Mouse (Mus musculus) MEL (cell line): ENCODE measurements around the gene Klhl5. TPM values are rescaled to one million over a fixed set of nuclear protein-coding genes. Genes with fewer than 3 reads are reported as not detected.

Experiments
- DNase-seq: peaks from one replicate; pipeline ENCODE4 v3.0.0; 2011; ENCODE audit warnings: low read depth, low spot score
- H3K27ac ChIP-seq: 2 replicates; pipeline ENCODE4 v1.5.1; 2012; ENCODE audit warnings: low read depth, mild to moderate bottlenecking, control low read depth, low read length, moderate library complexity; ENCODE audit not compliant: control insufficient read depth
- H3K27me3 ChIP-seq, 2 experiments: fragments of 150-350 bp in 1 of 2; sonication (generic) in 1 of 2; 2 replicates each; pipeline ENCODE4 v1.6.1; 2012; ENCODE audit warnings: low read length in 2 of 2, mild to moderate bottlenecking in 2 of 2, improper control_type of control experiment in 1 of 2, moderate library complexity in 1 of 2; ENCODE audit not compliant: insufficient read depth in 2 of 2, control insufficient read depth in 1 of 2
- H3K36me3 ChIP-seq, 2 experiments: 2 replicates each; pipeline ENCODE4 v1.6.1; 2012 to 2014; ENCODE audit warnings: low read length in 2 of 2, improper control_type of control experiment in 1 of 2, inconsistent platforms in 1 of 2, mild to moderate bottlenecking in 1 of 2; ENCODE audit not compliant: insufficient read depth in 2 of 2, control insufficient read depth in 1 of 2
- H3K4me1 ChIP-seq, 2 experiments: fragments of 150-350 bp in 1 of 2; sonication (generic) in 1 of 2; 2 replicates each; pipeline ENCODE4 v1.6.1; 2012; ENCODE audit warnings: low read length in 2 of 2, improper control_type of control experiment in 1 of 2, mild to moderate bottlenecking in 1 of 2; ENCODE audit not compliant: insufficient read depth in 2 of 2, control insufficient read depth in 1 of 2
- H3K4me3 ChIP-seq, 2 experiments: fragments of 150-350 bp in 1 of 2; sonication (generic) in 1 of 2; 2 replicates each; pipeline ENCODE4 v1.5.1; 2012; ENCODE audit warnings: low read depth in 2 of 2, low read length in 2 of 2, mild to moderate bottlenecking in 2 of 2, moderate library complexity in 2 of 2, control low read depth in 1 of 2, improper control_type of control experiment in 1 of 2; ENCODE audit not compliant: control insufficient read depth in 1 of 2, insufficient read depth in 1 of 2
- H3K79me2 ChIP-seq: 2 replicates; pipeline ENCODE4 v1.6.1; 2012; ENCODE audit warnings: mild to moderate bottlenecking, low read length, moderate library complexity; ENCODE audit not compliant: control insufficient read depth, poor library complexity, insufficient read depth
- H3K9ac ChIP-seq: 2 replicates; pipeline ENCODE4 v1.6.1; 2012; ENCODE audit warnings: low read depth, mild to moderate bottlenecking, control low read depth, low read length, moderate library complexity; ENCODE audit not compliant: control insufficient read depth, poor library complexity, severe bottlenecking
- H3K9me3 ChIP-seq: fragments of 150-350 bp; sonication (generic); replicated peaks from 2 replicates; pipeline ENCODE4 v1.6.1; 2012; ENCODE audit warnings: mild to moderate bottlenecking, low read length, improper control_type of control experiment, moderate library complexity; ENCODE audit not compliant: insufficient read depth
- BHLHE40 ChIP-seq: IDR thresholded peaks from 2 replicates; pipeline ENCODE4 v1.6.1; 2012; ENCODE audit warnings: low read depth, mild to moderate bottlenecking, inconsistent platforms, low read length, improper control_type of control experiment, borderline replicate concordance
- CTCF ChIP-seq, 3 experiments: IDR thresholded peaks in 2 of 3; conservative IDR thresholded peaks in 1 of 3; 2 replicates each; pipeline ENCODE4 v1.5.1; 2011 to 2012; ENCODE audit warnings: low read length in 3 of 3, low read depth in 2 of 3, mild to moderate bottlenecking in 2 of 3, improper control_type of control experiment in 1 of 3, inconsistent platforms in 1 of 3, mixed read lengths in 1 of 3, moderate library complexity in 1 of 3; ENCODE audit not compliant: control insufficient read depth in 1 of 3, insufficient read depth in 1 of 3, poor library complexity in 1 of 3, severe bottlenecking in 1 of 3
- E2F4 ChIP-seq: IDR thresholded peaks from 2 replicates; pipeline ENCODE4 v1.6.1; 2011; ENCODE audit warnings: low read depth, low read length, improper control_type of control experiment, borderline replicate concordance
- ELF1 ChIP-seq: IDR thresholded peaks from 2 replicates; pipeline ENCODE4 v1.6.1; 2014; ENCODE audit warnings: low read depth, mild to moderate bottlenecking, inconsistent platforms, low read length, improper control_type of control experiment, moderate library complexity
- ETS1 ChIP-seq: IDR thresholded peaks from 2 replicates; pipeline ENCODE4 v1.6.1; 2012; ENCODE audit warnings: low read depth, mild to moderate bottlenecking, inconsistent platforms, low read length, improper control_type of control experiment, moderate library complexity
- GATA1 ChIP-seq: IDR thresholded peaks from 2 replicates; pipeline ENCODE4 v1.6.1; 2011; ENCODE audit warnings: low read depth, low read length, improper control_type of control experiment
- HCFC1 ChIP-seq: IDR thresholded peaks from 2 replicates; pipeline ENCODE4 v1.6.1; 2012; ENCODE audit warnings: low read depth, mild to moderate bottlenecking, inconsistent platforms, low read length, improper control_type of control experiment, moderate library complexity
- KAT2A ChIP-seq: conservative IDR thresholded peaks from 2 replicates; pipeline ENCODE4 v1.6.1; 2012; ENCODE audit warnings: low read depth, low read length, improper control_type of control experiment, inconsistent platforms
- MAX ChIP-seq: IDR thresholded peaks from 2 replicates; pipeline ENCODE4 v1.6.1; 2011; ENCODE audit warnings: low read length, improper control_type of control experiment
- MAZ ChIP-seq: IDR thresholded peaks from 2 replicates; pipeline ENCODE4 v1.6.1; 2012; ENCODE audit warnings: low read depth, mild to moderate bottlenecking, inconsistent platforms, low read length, improper control_type of control experiment
- MEF2A ChIP-seq: IDR thresholded peaks from 2 replicates; pipeline ENCODE4 v1.6.1; 2014; ENCODE audit warnings: low read depth, mild to moderate bottlenecking, inconsistent platforms, low read length, improper control_type of control experiment; ENCODE audit not compliant: poor library complexity, insufficient replicate concordance, severe bottlenecking; ENCODE audit errors: extremely low read depth
- MXI1 ChIP-seq: IDR thresholded peaks from 2 replicates; pipeline ENCODE4 v1.6.1; 2011; ENCODE audit warnings: mild to moderate bottlenecking, low read depth, low read length, improper control_type of control experiment
- MYB ChIP-seq: IDR thresholded peaks from 2 replicates; pipeline ENCODE4 v1.6.1; 2011; ENCODE audit warnings: mild to moderate bottlenecking, low read depth, low read length, improper control_type of control experiment
- MYC ChIP-seq: IDR thresholded peaks from 2 replicates; pipeline ENCODE4 v1.6.1; 2011; ENCODE audit warnings: low read depth, mild to moderate bottlenecking, low read length, improper control_type of control experiment, moderate library complexity
- NELFE ChIP-seq: IDR thresholded peaks from 2 replicates; pipeline ENCODE4 v1.6.1; 2011; ENCODE audit warnings: low read depth, low read length, improper control_type of control experiment
- POLR2A ChIP-seq, 2 experiments: IDR thresholded peaks; 2 replicates each; pipeline ENCODE4 v1.6.1; 2011 to 2012; ENCODE audit warnings: low read length in 2 of 2, mild to moderate bottlenecking in 2 of 2, control low read depth in 1 of 2, improper control_type of control experiment in 1 of 2, low read depth in 1 of 2, moderate library complexity in 1 of 2; ENCODE audit not compliant: control insufficient read depth in 1 of 2, insufficient read depth in 1 of 2, poor library complexity in 1 of 2
- POLR2AphosphoS2 ChIP-seq: IDR thresholded peaks from 2 replicates; pipeline ENCODE4 v1.6.1; 2011; ENCODE audit warnings: low read length, improper control_type of control experiment
- RCOR1 ChIP-seq: IDR thresholded peaks from 2 replicates; pipeline ENCODE4 v1.6.1; 2012; ENCODE audit warnings: low read depth, mild to moderate bottlenecking, inconsistent platforms, low read length, improper control_type of control experiment
- SIN3A ChIP-seq: IDR thresholded peaks from 2 replicates; pipeline ENCODE4 v1.6.1; 2012; ENCODE audit warnings: low read length, improper control_type of control experiment, inconsistent platforms
- SMC3 ChIP-seq: IDR thresholded peaks from 2 replicates; pipeline ENCODE4 v1.6.1; 2011; ENCODE audit warnings: low read depth, low read length, improper control_type of control experiment
- TAL1 ChIP-seq: IDR thresholded peaks from 2 replicates; pipeline ENCODE4 v1.6.1; 2012; ENCODE audit warnings: mild to moderate bottlenecking, inconsistent platforms, low read length, moderate library complexity, mixed read lengths
- UBTF ChIP-seq: IDR thresholded peaks from 2 replicates; pipeline ENCODE4 v1.6.1; 2012; ENCODE audit warnings: low read depth, mild to moderate bottlenecking, inconsistent platforms, low read length, improper control_type of control experiment, moderate library complexity, borderline replicate concordance; ENCODE audit not compliant: insufficient read depth
- USF1 ChIP-seq: IDR thresholded peaks from 2 replicates; pipeline ENCODE4 v1.6.1; 2014; ENCODE audit warnings: low read depth, mild to moderate bottlenecking, inconsistent platforms, low read length, improper control_type of control experiment, moderate library complexity
- polyA plus RNA-seq, 2 experiments: library from polyadenylated mRNA; stranded (reverse) in 1 of 2; unstranded in 1 of 2; fragments of >175 nt in 1 of 2; fragments of >200 nt in 1 of 2; gene quantifications; 2 replicates each; pipeline versions ENCODE4 v1.2.1 to v1.2.4; 2012; ENCODE audit warnings: low replicate concordance in 2 of 2, low read depth in 1 of 2; ENCODE audit not compliant: insufficient read length in 2 of 2, insufficient read depth in 1 of 2, missing spikeins in 1 of 2
- total RNA-seq: library from RNA; depleted of rRNA; stranded (reverse); fragments of 300-350 nt; gene quantifications from 2 replicates; pipeline ENCODE4 v1.2.3, GENCODE M21; 2012

The Klhl5 gene
- total and polyA plus RNA-seq, 3 experiments: 8.0 to 15.5 TPM; not detected in 1

DNA sequence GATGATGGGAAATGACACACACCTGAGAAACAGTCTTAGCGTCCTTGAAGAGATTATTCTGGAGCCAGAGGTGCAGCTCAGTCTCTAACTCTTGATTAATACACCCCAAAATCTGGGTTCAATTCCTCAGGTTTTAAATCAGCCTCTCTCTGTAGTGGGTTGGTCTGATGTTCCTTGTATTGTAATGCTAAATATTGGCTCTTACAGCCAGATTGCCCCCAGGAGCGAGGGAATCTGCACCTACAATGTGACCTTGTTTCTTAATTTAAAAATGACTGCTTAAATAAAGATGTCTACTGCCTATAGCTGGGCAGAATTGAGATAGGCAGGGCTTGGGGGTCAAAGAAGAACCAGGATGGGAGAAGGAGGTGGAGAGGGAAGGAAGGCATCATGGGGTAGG lies 47.5 kb upstream of the Klhl5 start:
- H3K79me2 ChIP-seq: no peaks in the 10 kb centered on the region
- TF ChIP-seq MYB (no peak), MXI1 (no peak), NELFE (no peak), MAX (no peak), POLR2A (IDR thresholded peaks at IDR 0.05; ENCODE audit: control insufficient read depth in 1 of 2, insufficient read depth in 1 of 2, low read depth in 1 of 2, low read length in 2 of 2, poor library complexity in 1 of 2) (no peak), ELF1 (no peak), SIN3A (no peak), GATA1 (no peak), E2F4 (no peak), USF1 (no peak), SMC3 (no peak), TAL1 (no peak), BHLHE40 (no peak), MAZ (no peak)
- H3K4me1 ChIP-seq: no peaks in the 10 kb centered on the region
- H3K27ac ChIP-seq: no peak overlapping the region
- no peaks in the 10 kb centered on the region for H3K9me3 ChIP-seq
- DNase-seq: no peak
- H3K36me3 ChIP-seq: no peaks in the 10 kb centered on the region
- no peak overlapping the region for H3K9ac ChIP-seq
- H3K4me3 ChIP-seq: no peak overlapping the region
- no peaks in the 10 kb centered on the region for H3K27me3 ChIP-seq

GRCm38 (mm10) chr5:65062236-65062635 lies 45.1 kb upstream of the Klhl5 start:
- Histone ChIP-seq H3K27me3 (no peaks in the 10 kb centered on the region), H3K9me3 (no peaks in the 10 kb centered on the region), H3K27ac (no peak overlapping the region), H3K36me3 (no peaks in the 10 kb centered on the region), H3K79me2 (no peaks in the 10 kb centered on the region), H3K4me3 (no peak overlapping the region), H3K9ac (no peak overlapping the region), H3K4me1 (no peaks in the 10 kb centered on the region)
- TF ChIP-seq RCOR1 (no peak), ETS1 (no peak), UBTF (no peak), HCFC1 (no peak), MYC (no peak), MEF2A (no peak), POLR2AphosphoS2 (no peak), SIN3A (no peak), CTCF (IDR thresholded peaks at IDR 0.05 in 2 of 3, conservative IDR thresholded peaks at IDR 0.05 in 1 of 3; ENCODE audit: control insufficient read depth in 1 of 3, insufficient read depth in 1 of 3, low read depth in 2 of 3, low read length in 3 of 3, poor library complexity in 1 of 3, severe bottlenecking in 1 of 3) (no peak), KAT2A (no peak), TAL1 (no peak)
- no peak for DNase-seq
